ENCODE assay signal across 15 mouse cellular contexts in the genomic region with DNA sequence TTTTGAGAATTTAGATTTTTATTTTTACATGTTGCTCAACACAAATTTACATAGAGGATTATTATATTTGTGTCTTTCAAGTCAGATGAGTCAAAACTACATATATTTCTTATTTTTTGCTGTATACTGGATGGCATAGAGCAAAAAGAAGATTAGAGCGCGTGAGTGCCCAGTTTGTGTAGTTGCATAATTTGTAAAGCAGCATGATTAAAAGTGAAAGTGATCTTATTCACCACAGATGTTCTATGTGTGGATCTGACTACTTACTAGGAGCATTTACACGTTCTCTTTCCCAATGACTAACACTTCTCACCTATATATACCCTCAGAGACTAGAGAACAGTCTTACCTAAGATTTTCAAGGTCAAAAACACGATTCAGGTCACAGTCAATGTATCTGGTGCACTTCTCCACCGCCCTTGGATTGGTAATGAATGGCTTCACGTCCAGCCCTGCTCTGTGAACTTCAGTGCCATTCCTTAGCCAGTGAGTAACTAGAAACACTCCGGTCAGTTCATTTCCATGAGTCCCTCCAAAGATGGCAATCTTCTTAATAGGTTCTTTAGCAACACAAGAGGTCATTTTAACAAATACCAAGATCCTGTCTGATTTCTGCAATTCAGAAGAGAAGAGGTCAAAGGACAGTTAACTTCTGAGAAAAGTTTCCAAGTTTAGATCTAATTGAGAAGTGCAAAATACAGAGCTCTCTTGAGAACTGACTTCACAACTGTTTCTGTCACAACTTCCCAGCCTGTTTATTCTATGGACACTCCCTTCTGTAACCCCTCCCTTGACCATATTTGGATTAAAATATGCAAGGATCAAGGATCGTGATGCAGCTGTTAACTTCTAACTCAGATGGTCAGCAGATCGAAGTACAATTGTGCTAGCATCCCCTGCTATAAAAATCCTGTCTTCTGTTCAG. TPM values are rescaled to one million over a fixed set of nuclear protein-coding genes. Genes with fewer than 3 reads are reported as not detected.
A peak's percentile ranks its signal among the peaks of the same experiment; 100 is the strongest.
DNase-seq lines count a peak whose midpoint lies in the region; ATAC-seq lines count a peak whose summit lies in the region.
"Had no signal": no experiment of that assay in that cellular context is flagged by ENCODE, and none has a peak within 500 bp of the region (broad histone marks: within the 10 kb centered on the region; RNA-seq: fewer than 3 reads in every experiment).

No protein-coding gene starts in this region.

- no peak overlapping the region for H3K27ac ChIP-seq in liver, embryonic 15.5 days (replicated peaks)
- H3K27ac ChIP-seq in liver, embryonic 12.5 days, result no peak overlapping the region
- 0 out of 2 replicates have a peak overlapping the region, but pooled peaks have one; percentile 19 for H3K27ac ChIP-seq in kidney, embryonic 15.5 days
- no peak overlapping the region for H3K27ac ChIP-seq in stomach, embryonic 15.5 days
- H3K27ac ChIP-seq: limb, embryonic 10.5 days had no signal

- H3K36me3 ChIP-seq in liver, embryonic 15.5 days (replicated peaks), result no peaks in the 10 kb centered on the region
- no peaks in the 10 kb centered on the region for H3K36me3 ChIP-seq in liver, embryonic 12.5 days
- no peaks in the 10 kb centered on the region for H3K36me3 ChIP-seq in kidney, embryonic 15.5 days
- no peaks in the 10 kb centered on the region for H3K36me3 ChIP-seq in stomach, embryonic 15.5 days
- H3K36me3 ChIP-seq: limb, embryonic 10.5 days had no signal

- 48% methylated on average over 9 of the region's 9 CpGs for WGBS in liver, embryonic 15.5 days (ENCODE audit: insufficient replicate concordance)
- WGBS in liver, embryonic 12.5 days (ENCODE audit: insufficient replicate concordance), result 55% methylated on average over 9 of the region's 9 CpGs
- 60% methylated on average over 9 of the region's 9 CpGs for whole genome bisulfite sequencing in kidney, embryonic 15.5 days
- 56% methylated on average over 9 of the region's 9 CpGs for WGBS in stomach, embryonic 15.5 days

- H3K27me3 ChIP-seq in liver, embryonic 15.5 days, result no peaks in the 10 kb centered on the region
- no peaks in the 10 kb centered on the region for H3K27me3 ChIP-seq in liver, embryonic 12.5 days (replicated peaks)
- H3K27me3 ChIP-seq in kidney, embryonic 15.5 days, result no peaks in the 10 kb centered on the region
- no peaks in the 10 kb centered on the region for H3K27me3 ChIP-seq in stomach, embryonic 15.5 days (replicated peaks)
- H3K27me3 ChIP-seq: Patski had no signal

- no peak overlapping the region for H3K9ac ChIP-seq in liver, embryonic 15.5 days
- no peak overlapping the region for H3K9ac ChIP-seq in liver, embryonic 12.5 days
- no peak overlapping the region for H3K9ac ChIP-seq in kidney, embryonic 15.5 days
- no peak overlapping the region for H3K9ac ChIP-seq in stomach, embryonic 15.5 days

- peak overlapping the region; percentile 2; the same call in 1 of the 2 replicates for H3K4me2 ChIP-seq in liver, embryonic 15.5 days
- H3K4me2 ChIP-seq in liver, embryonic 12.5 days, result no peak overlapping the region
- H3K4me2 ChIP-seq in kidney, embryonic 15.5 days, result no peak overlapping the region
- peak overlapping the region; percentile 25; the same call in 1 of the 2 replicates for H3K4me2 ChIP-seq in stomach, embryonic 15.5 days

- H3K4me3 ChIP-seq in liver, embryonic 15.5 days (replicated peaks), result 0 out of 2 replicates have a peak overlapping the region, but pooled peaks have one; percentile 9
- H3K4me3 ChIP-seq in liver, embryonic 12.5 days, result no peak overlapping the region
- H3K4me3 ChIP-seq in kidney, embryonic 15.5 days (replicated peaks), result peak overlapping the region; percentile 6; the same call in 1 of the 2 replicates
- H3K4me3 ChIP-seq in stomach, embryonic 15.5 days (replicated peaks), result no peak overlapping the region
- H3K4me3 ChIP-seq: limb, embryonic 10.5 days had no signal

- H3K4me1 ChIP-seq in liver, embryonic 15.5 days (replicated peaks), result no peaks in the 10 kb centered on the region
- H3K4me1 ChIP-seq in liver, embryonic 12.5 days, result no peaks in the 10 kb centered on the region
- H3K4me1 ChIP-seq in kidney, embryonic 15.5 days, result peaks cover 8% of the 10 kb centered on the region; the same call in 1 of the 2 replicates
- peaks cover 4% of the 10 kb centered on the region; the same call in 1 of the 2 replicates for H3K4me1 ChIP-seq in stomach, embryonic 15.5 days
- H3K4me1 ChIP-seq: limb, embryonic 10.5 days had no signal

- DNase-seq in adrenal gland, postnatal 14 days, result peak; percentile 6
- no peak for DNase-seq in adrenal gland, postnatal 10 days
- DNase-seq in right cerebral cortex, postnatal 4 days, result no peak
- DNase-seq in right cerebral cortex, adult 18-20 months, result no peak
- DNase-seq: cerebellum, postnatal 25 days; thymus, postnatal 25 days had no signal

- H3K9me3 ChIP-seq in liver, embryonic 15.5 days (replicated peaks), result no peaks in the 10 kb centered on the region
- no peaks in the 10 kb centered on the region for H3K9me3 ChIP-seq in liver, embryonic 12.5 days (replicated peaks)
- no peaks in the 10 kb centered on the region for H3K9me3 ChIP-seq in kidney, embryonic 15.5 days (replicated peaks)
- H3K9me3 ChIP-seq in stomach, embryonic 15.5 days, result no peaks in the 10 kb centered on the region
- H3K9me3 ChIP-seq: limb, embryonic 10.5 days had no signal

- no peak for ATAC-seq in liver, embryonic 15.5 days (ENCODE audit: insufficient read depth)
- no peak for ATAC-seq in liver, embryonic 12.5 days
- ATAC-seq in kidney, embryonic 15.5 days (replicated peaks; ENCODE audit: low FRiP score), result 0 out of 2 replicates have a peak, but pooled peaks have one; percentile 46
- no peak for ATAC-seq in stomach, embryonic 15.5 days (ENCODE audit: insufficient read depth, low FRiP score, low read depth)
- ATAC-seq: intestine, embryonic 16.5 days; Patski had no signal

RNA-seq across cellular contexts. Expression of gene Aspa, which starts 5.2 kb away (rescaled TPM):
- total RNA-seq in adrenal gland, postnatal 14 days (2021), result 27.6 and 38.0 TPM in 2 replicates
- total RNA-seq in adrenal gland, postnatal 10 days (2021), result 10 to 100 TPM; 24.9 to 27.4 TPM
- polyA plus RNA-seq in liver, embryonic 15.5 days (2015; fragmentation: Nextera tagmentation; extraction: Ambion mirVana), result 2.6 and 3.5 TPM in 2 replicates
- 1.1 and 1.2 TPM in 2 replicates for polyA plus RNA-seq in liver, embryonic 12.5 days (2016; fragmentation: Nextera tagmentation; extraction: Ambion mirVana)
- 17.1 and 17.2 TPM in 2 replicates for polyA plus RNA-seq in kidney, embryonic 15.5 days (2015; fragmentation: Nextera tagmentation; extraction: Ambion mirVana)
- 2.7 and 3.2 TPM in 2 replicates for polyA plus RNA-seq in stomach, embryonic 15.5 days (2015; fragmentation: Nextera tagmentation; extraction: Ambion mirVana)
- polyA plus RNA-seq: limb, embryonic 10.5 days; neural tube, embryonic 11.5 days had no signal

RNA-seq across cellular contexts. Expression of gene Gm49340, which starts 5.4 kb away (rescaled TPM):
- not detected in 2 replicates for total RNA-seq in adrenal gland, postnatal 14 days (2021)
- total RNA-seq in adrenal gland, postnatal 10 days (2021), result under 1 TPM in 1 of 2 experiments, not detected in 1; 0.21 TPM
- polyA plus RNA-seq in liver, embryonic 15.5 days (2015; fragmentation: Nextera tagmentation; extraction: Ambion mirVana), result 0.13 TPM in 1 of 2 replicates, not detected in the other
- polyA plus RNA-seq in liver, embryonic 12.5 days (2016; fragmentation: Nextera tagmentation; extraction: Ambion mirVana), result not detected in 2 replicates
- polyA plus RNA-seq in kidney, embryonic 15.5 days (2015; fragmentation: Nextera tagmentation; extraction: Ambion mirVana), result not detected in 2 replicates
- polyA plus RNA-seq in stomach, embryonic 15.5 days (2015; fragmentation: Nextera tagmentation; extraction: Ambion mirVana), result not detected in 2 replicates
- polyA plus RNA-seq: heart, embryonic 16.5 days; intestine, embryonic 16.5 days; limb, embryonic 10.5 days; neural tube, embryonic 11.5 days; Patski had no signal

RNA-seq across cellular contexts. Expression of gene Spata22, which starts 5.4 kb away (rescaled TPM):
- total RNA-seq in adrenal gland, postnatal 14 days (2021), result 2.0 and 3.0 TPM in 2 replicates
- 1 to 10 TPM; 4.3 to 4.6 TPM for total RNA-seq in adrenal gland, postnatal 10 days (2021)
- polyA plus RNA-seq in liver, embryonic 15.5 days (2015; fragmentation: Nextera tagmentation; extraction: Ambion mirVana), result 2.5 and 2.8 TPM in 2 replicates
- 1.0 and 1.9 TPM in 2 replicates for polyA plus RNA-seq in liver, embryonic 12.5 days (2016; fragmentation: Nextera tagmentation; extraction: Ambion mirVana)
- polyA plus RNA-seq in kidney, embryonic 15.5 days (2015; fragmentation: Nextera tagmentation; extraction: Ambion mirVana), result 0.32 and 0.33 TPM in 2 replicates
- polyA plus RNA-seq in stomach, embryonic 15.5 days (2015; fragmentation: Nextera tagmentation; extraction: Ambion mirVana), result 0.23 and 0.27 TPM in 2 replicates
- polyA plus RNA-seq: heart, embryonic 16.5 days; limb, embryonic 10.5 days; neural tube, embryonic 11.5 days had no signal

RNA-seq across cellular contexts. Expression of gene Olfr20, which starts 26.4 kb away (rescaled TPM):
- not detected in 2 replicates for total RNA-seq in adrenal gland, postnatal 14 days (2021)
- under 1 TPM in 1 of 2 experiments, not detected in 1; 0.45 TPM for total RNA-seq in adrenal gland, postnatal 10 days (2021)
- 0.25 TPM in 1 of 2 replicates, not detected in the other for polyA plus RNA-seq in liver, embryonic 15.5 days (2015; fragmentation: Nextera tagmentation; extraction: Ambion mirVana)
- not detected in 2 replicates for polyA plus RNA-seq in liver, embryonic 12.5 days (2016; fragmentation: Nextera tagmentation; extraction: Ambion mirVana)
- polyA plus RNA-seq in kidney, embryonic 15.5 days (2015; fragmentation: Nextera tagmentation; extraction: Ambion mirVana), result not detected in 2 replicates
- polyA plus RNA-seq in stomach, embryonic 15.5 days (2015; fragmentation: Nextera tagmentation; extraction: Ambion mirVana), result not detected in 2 replicates
- polyA plus RNA-seq: heart, embryonic 16.5 days; intestine, embryonic 16.5 days; limb, embryonic 10.5 days; neural tube, embryonic 11.5 days; Patski had no signal

RNA-seq across cellular contexts. Expression of gene Olfr376, which starts 46.9 kb away (rescaled TPM):
- not detected in 2 replicates for total RNA-seq in adrenal gland, postnatal 14 days (2021)
- not detected for total RNA-seq in adrenal gland, postnatal 10 days (2021)
- polyA plus RNA-seq in liver, embryonic 15.5 days (2015; fragmentation: Nextera tagmentation; extraction: Ambion mirVana), result not detected in 2 replicates
- not detected in 2 replicates for polyA plus RNA-seq in liver, embryonic 12.5 days (2016; fragmentation: Nextera tagmentation; extraction: Ambion mirVana)
- not detected in 2 replicates for polyA plus RNA-seq in kidney, embryonic 15.5 days (2015; fragmentation: Nextera tagmentation; extraction: Ambion mirVana)
- not detected in 2 replicates for polyA plus RNA-seq in stomach, embryonic 15.5 days (2015; fragmentation: Nextera tagmentation; extraction: Ambion mirVana)
- polyA plus RNA-seq: heart, embryonic 16.5 days; intestine, embryonic 16.5 days; limb, embryonic 10.5 days; neural tube, embryonic 11.5 days; Patski had no signal

Comparison
In these comparisons a context has a peak if more than half of its experiments do, and no peak if none do; other contexts are left out.
1. H3K4me2 ChIP-seq: peak in liver, embryonic 15.5 days (single experiment) and stomach, embryonic 15.5 days (single experiment); none in liver, embryonic 12.5 days (single experiment) and kidney, embryonic 15.5 days (single experiment).
2. H3K4me3 ChIP-seq: peak in liver, embryonic 15.5 days (single experiment) and kidney, embryonic 15.5 days (single experiment); none in liver, embryonic 12.5 days (single experiment) and stomach, embryonic 15.5 days (single experiment).